Mouse (Mus musculus) large intestine, adult 2 months (tissue): ENCODE measurements around the gene 1700069L16Rik. TPM values are rescaled to one million over a fixed set of nuclear protein-coding genes. Genes with fewer than 3 reads are reported as not detected.

ENCODE experiments used
- DNase-seq: peaks from one replicate; pipeline ENCODE4 v3.0.0-alpha.2; 2012; ENCODE audit warnings: low read depth, low spot score
- WGBS: fragments of 180-500 bp; shearing (Covaris S2); methylation state at CpG from one replicate; pipeline ENCODE4 v1.1.7; 2018; 5-methylcytosine and 5-hydroxymethylcytosine counted together
- polyA plus RNA-seq: library from polyadenylated mRNA; depleted of rRNA; stranded (reverse); fragments of >200 nt; gene quantifications from 2 replicates; pipeline ENCODE4 v1.2.3, GENCODE M21; 2012

1700069L16Rik gene
- polyA plus RNA-seq, 1 experiment: not detected

DNA sequence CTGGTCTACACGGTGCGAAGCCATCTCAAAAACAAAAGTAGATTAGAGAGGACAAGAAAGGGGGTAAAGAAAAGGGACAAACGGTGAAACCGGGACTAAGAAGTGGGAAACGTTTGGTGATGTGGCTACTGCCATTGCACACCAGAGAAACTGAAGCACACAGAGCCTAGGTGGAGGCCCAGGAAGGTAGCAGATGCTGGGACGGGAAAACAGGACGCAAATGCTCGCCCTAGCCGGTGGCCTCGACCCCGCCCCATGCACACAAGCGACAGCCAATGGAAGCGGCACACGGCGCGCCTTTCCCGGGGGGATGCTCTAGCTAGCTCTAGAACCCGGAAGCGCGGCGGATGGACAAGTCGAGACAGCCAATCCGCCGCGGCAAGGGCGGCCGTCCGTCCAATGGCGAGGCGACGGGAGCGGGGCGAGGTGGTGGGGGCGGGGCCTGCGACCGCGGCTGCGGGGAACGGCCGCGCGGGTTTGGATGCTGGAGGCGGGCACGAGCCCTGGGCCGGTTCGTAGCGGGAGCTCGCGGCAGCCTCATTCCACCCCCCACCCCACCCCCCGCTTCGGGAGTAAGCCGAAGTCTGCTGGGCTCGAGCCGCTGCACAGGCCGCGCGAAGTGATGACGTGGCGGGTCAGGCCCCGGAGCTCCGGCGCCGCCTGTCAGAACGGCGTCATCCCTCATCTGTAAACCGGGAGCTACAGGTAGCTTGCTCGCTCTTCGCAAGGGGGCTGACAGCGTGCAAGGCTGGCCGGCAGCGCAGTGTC, 11.0 kb upstream of the 1700069L16Rik start, which contains the start of gene Ficd:
Gene Ficd (plus strand): TSS at position 459 of the 768 bp plus-strand sequence.
- WGBS: under 1% methylated on average over 71 of the region's 71 CpGs
- DNase-seq: peak; percentile 87

DNA sequence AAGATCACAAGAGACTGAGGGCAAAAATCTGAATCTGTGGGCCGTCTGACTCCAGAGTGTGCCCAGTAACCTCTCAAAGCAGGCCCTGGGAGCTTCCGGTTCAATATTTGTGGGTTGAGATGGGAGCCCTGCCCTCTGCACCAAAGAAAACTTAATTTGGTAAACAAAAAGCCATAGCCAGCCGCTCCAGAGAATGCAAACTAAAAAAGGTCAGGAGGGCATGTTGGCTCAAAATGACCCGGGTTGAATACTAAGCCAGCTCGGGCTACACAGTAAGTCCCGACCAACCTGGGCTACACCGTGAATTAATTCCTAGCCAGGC, 10.4 kb upstream of the 1700069L16Rik start:
- no peak for DNase-seq
- 15% methylated on average over 7 of the region's 7 CpGs for WGBS

DNA sequence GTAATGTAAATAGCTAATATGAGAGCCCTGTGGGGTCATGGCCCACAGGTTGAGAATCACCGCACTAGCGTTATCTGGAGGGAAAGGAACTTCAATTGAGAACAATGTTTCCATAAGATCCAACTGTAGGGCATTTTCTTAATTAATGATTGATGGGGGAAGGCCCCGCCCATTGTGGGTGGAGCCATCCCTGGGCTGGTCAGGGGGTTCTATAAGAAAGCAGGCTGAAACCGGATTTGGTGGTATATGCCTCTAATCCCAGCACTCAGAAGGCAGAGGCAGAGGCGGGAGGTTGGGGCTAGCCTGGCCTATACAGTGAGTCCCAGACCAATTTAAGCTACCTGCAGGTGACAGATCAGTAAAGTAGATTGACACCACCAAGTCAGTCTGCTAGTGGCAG, 9.8 kb upstream of the 1700069L16Rik start:
- 66% methylated on average over 5 of the region's 5 CpGs for WGBS
- DNase-seq: no peak

DNA sequence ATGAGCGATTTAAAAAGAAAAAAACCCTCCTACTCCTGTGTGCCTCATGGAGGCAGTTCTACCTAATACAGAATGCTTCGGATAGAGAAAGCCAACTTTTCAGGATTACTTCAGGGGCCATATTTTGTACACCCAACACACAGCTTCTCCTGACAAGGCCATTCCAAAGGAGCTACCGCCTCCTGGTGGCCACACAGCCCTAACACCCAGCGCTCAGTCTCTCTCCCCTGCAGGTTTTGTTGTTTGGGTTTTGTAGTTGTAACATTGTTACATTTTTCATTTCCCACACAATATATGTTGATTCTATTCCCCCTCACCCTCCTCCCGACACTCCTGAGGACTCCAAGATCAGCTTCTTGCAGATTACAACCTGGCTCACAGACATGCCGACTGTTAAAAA, 7.6 kb upstream of the 1700069L16Rik start:
- WGBS: 29% methylated on average over 6 of the region's 6 CpGs

DNA sequence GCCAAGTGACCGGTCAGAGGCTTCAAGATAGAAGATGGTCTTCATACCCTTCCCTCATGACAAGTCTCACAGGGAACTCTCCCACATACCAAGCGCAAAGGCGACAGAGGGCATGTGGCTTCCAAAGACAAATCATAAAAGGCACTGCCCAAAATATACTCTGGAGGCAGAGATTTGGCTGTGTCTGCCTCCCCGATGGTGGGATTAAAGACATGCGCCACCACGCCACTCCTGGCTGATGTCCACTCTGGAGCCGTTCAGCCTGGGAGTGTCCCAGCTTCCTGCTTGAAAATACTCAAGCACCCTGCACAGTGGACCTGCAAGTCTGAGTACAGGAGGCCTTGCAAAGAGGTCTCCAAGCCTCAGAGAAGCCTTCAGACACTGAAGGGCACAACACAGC, 6.6 kb upstream of the 1700069L16Rik start:
- DNase-seq: no peak
- WGBS: 75% methylated on average over 7 of the region's 7 CpGs

More for the DNA sequence above, 7.6 kb upstream of the 1700069L16Rik start:
- DNase-seq: no peak

DNA sequence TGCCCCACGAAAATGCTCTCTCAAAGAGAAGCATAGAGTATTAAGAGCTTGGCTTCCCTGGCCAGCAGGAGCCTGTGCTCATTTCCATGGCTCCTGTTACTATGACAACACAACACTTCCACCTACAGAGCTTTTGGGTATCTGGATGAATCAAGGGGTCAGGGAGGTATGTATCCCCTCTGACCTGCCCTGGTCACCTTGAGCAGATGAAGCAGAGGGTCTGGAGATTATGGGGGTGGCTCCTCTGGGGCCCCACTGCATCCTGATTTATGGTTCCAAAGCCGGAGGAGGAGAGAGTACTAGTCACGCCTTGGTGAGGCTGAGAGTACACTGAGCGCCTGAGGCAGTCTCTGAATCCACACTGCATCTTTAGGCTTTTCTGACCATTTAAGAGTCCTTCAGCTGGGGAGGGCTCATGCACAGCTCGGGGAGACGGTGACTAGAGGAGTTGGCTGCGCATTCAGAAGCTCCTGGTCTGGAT, 6.1 kb upstream of the 1700069L16Rik start:
- DNase-seq: no peak
- 59% methylated on average over 7 of the region's 7 CpGs for WGBS

DNA sequence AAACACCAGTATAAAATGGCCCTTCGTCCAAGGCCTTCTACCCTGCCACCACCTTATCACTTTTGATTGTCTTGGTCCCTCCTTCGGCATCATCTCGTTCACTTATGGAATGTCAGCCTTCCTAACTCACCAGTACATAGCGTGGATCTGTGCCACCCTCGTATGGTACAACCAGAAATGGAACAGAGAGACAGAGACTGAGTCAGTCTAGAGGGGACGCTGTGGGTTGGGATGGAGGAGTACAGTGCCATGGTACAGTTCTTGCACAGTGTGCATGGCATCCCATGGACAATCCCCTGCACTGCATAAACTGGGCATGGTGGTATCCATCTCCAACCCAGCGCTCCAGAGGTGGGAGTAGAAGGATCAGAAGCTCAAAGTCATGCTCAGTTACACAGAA, 4.1 kb upstream of the 1700069L16Rik start:
- 86% methylated on average over 7 of the region's 7 CpGs for WGBS
- no peak for DNase-seq

DNA sequence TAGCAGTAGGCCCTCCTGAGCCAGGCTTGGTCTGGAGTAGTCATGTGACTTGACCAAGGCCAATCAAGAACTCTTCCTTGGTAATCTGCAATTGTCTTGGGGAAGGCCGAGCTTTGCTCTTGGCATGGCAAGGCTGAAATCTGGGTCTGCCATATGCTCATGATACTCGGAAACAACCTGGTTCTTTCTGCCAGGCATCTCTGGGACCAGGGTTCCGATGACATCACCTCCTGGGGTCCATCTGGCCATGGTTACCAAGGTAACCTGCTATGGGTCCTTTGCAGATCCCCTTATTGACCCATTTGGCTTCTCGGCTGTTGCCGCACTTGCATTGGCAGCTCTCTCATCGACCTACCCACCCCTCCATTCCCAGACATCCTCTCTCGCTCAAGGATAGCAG, 3.4 kb upstream of the 1700069L16Rik start:
- 84% methylated on average over 7 of the region's 7 CpGs for WGBS
- DNase-seq: no peak

DNA sequence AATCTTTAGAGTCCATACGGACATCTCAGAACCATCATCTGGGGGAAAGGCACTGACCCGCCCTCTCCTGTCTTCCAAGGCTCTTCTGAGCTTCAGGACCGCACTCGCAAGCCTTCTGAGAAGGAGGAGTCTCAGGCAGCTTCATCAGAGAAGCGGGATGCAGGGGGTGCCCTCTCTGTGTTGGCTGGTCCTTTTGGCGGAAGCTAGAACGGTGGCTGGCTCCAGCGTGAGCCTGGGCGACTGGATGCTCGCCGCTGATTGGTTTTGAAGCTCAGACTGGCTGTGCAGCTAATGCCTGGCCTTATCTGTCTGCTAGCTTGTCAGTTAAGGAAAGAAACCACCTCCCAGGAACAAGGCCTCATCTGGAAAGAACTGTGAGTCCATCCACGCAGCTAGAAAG, 2.7 kb upstream of the 1700069L16Rik start:
- DNase-seq: no peak
- 55% methylated on average over 12 of the region's 12 CpGs for WGBS

DNA sequence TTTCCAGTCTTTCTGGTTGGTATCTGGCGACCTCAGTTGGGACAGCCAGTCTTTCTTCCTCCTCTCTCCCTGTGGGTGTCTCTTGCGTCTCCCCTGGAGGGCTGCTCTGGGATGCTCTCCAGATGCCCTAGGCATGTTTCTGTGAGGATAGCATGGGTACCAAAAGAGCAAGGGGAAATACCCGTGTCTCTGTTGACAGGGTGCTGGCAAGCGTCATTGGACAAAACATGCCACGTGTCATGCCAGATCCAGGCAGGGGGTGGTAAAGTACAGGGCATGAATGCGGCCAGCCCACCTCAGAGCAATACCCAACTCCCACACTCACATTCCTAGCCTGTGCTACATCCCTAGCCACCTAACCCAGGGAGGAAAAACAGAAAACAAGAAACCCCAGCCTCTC, 2.0 kb upstream of the 1700069L16Rik start:
- WGBS: 66% methylated on average over 6 of the region's 6 CpGs

DNA sequence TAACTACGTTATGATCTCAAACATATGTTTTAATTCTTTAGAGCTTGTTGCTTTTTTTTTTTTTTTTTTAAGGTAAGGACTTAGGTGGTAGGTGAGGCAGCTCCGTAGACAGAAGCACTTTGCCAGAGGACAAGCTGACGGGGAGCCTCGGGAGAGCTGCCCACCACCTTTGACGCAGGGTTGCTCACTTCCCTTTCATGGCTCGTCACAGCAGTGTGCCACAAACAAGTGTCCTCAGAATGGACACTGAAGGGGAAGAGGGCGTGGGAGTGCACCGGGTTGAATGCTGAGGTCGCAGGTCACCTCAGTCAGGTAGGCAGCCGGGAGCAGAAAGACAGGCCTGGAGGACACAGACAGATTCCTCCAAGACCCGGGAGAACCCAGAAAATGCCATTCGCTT, 845 bp upstream of the 1700069L16Rik start:
- WGBS: 61% methylated on average over 12 of the region's 12 CpGs
- DNase-seq: no peak

More for the DNA sequence above, 2.0 kb upstream of the 1700069L16Rik start:
- no peak for DNase-seq

DNA sequence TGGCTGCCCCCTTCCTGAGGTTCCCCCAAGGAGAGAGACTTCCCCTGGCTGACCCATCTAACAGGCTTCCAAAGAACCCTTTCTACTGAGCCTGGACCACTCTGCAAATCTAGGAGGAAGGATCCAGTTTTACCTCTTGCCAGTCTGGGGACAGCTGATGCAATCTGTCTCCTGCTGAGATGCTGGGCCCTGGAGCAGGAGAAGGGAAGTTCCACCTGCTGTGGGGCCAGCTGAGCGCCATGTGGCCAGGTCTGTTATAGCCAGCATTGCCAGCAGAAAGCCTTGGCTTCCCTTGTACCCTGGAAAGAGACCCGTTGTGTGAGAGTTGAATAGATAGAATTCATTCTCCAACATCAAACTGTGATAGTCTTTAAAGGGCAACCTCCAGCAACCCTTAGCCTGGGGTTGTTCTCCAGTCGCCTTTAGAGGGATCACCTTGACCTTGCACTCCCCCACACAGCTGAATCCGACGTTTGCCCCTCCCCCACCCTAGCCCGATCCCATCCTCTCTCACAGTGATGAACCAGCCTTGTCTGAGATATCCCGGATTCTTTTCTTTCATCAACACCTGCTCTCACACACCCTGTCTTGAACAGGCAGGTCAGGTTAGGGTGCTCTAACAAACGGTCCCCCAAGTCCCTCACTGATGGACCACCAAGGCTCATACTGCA, 870 bp downstream of the 1700069L16Rik start:
- WGBS: 34% methylated on average over 8 of the region's 8 CpGs
- DNase-seq: no peak

DNA sequence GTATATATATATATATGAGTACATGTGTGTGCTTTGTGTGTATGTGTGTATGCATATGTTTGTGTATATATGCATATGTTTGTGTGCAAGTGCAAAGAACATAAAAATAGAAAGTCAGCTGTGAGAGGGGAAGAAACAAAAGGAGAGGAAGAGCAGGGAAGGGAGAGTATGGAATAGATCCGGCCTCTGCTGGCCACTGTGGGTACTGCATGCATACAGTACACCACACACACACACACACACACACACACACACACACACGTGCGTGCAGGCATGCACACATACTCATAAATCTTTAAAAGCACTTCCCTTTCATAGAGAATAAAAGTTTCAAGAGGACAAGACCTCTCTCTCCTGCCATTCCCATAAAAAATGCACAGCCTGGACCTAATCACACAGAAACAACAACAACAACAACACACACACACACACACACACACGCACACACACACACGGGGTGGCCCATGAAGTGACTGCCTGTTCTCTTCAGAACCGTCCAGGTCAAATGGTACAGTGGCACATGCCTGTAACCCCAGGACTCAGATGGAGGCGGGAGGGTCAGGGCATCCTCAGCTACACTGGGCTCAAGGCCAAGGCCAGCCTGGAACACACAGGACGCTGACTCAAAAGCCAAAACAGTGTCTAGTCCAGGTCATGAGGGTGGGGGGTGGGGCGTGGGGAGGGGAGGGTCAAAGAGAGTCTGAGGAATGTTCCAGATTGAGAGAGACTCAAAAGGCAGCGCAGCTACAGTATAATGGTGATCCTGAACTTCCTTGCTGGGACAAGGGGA, 2.2 kb downstream of the 1700069L16Rik start:
- 83% methylated on average over 10 of the region's 10 CpGs for WGBS
- no peak for DNase-seq

DNA sequence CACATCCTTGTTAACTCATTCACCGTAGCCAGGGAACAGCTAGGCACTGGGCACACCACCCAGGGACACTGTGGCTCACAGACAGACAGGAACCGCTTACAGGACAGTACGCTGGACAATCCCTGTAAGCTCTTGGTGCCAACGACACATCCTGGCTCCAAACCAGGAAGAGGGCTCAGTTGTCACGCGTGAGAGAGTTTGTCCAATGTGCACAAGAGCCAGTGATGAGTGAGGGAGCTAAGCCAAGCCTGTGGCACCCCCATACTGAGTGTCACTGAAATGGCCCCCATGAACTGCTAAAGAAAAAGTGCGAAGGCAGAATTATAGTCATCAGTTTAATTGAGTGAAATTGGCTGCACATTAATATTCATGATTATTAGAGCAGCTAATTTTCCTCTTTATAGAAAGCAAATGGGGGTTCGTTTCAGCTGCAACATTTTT, 5.3 kb downstream of the 1700069L16Rik start:
- 77% methylated on average over 8 of the region's 8 CpGs for whole genome bisulfite sequencing
- no peak for DNase-seq

DNA sequence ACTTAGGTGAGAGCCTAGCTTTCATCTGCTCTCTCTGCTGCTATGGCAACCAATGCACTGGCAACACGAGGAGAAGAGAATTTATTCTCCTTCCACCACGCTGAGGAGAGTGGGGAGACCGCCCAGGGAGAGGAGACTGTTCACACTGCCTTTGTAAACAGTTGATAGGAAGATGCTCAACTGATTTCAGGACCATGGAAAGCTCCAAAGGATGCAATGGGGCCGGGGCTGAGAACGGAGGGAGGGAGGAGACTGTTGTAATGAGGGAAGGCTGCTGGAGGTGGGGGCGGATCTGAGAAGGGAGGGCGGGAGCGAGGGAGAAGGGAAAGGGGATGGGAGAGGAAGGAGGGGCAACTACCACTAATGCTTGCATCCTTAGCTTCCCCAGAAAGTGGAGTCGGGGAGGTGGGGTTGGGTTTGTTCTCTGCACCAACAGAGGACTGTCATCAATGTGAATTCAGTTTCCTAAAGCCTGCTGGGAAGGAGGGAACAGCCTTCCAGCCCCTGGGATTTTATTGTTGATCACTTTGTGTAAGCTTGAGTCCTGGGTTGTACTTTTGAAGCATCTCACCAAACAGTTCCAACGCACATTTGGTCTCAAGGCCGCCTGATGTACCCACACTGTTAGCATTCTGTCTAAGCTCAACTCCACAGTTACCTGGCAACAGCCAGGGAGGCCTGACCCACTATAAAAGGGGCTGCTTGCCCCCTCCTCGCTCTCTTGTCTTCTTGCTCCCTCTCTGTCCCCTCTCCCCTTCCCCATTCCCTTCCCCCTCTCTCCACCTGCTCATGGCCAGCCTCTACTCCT, 7.8 kb downstream of the 1700069L16Rik start:
- WGBS: 12% methylated on average over 10 of the region's 12 CpGs
- DNase-seq: no peak

DNA sequence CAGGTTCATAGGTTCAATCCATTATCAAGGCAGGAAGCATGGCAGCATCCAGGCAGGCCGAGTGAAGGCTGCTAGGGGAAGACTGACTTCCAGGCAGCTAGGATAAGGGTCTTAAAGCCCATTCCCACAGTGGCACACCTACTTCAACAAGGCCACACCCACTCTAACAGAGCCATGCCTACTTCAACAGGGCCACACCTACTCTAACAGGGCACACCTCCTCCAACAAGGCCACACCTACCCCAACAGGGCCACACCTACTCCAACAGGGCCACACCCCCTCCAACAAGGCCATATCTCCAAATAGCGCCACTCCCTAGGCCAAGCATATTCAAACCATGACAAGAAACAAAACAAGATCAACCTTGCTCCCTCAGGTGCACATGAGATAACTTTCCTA, 11.7 kb downstream of the 1700069L16Rik start:
- no peak for DNase-seq
- 62% methylated on average over 2 of the region's 2 CpGs for WGBS

DNA sequence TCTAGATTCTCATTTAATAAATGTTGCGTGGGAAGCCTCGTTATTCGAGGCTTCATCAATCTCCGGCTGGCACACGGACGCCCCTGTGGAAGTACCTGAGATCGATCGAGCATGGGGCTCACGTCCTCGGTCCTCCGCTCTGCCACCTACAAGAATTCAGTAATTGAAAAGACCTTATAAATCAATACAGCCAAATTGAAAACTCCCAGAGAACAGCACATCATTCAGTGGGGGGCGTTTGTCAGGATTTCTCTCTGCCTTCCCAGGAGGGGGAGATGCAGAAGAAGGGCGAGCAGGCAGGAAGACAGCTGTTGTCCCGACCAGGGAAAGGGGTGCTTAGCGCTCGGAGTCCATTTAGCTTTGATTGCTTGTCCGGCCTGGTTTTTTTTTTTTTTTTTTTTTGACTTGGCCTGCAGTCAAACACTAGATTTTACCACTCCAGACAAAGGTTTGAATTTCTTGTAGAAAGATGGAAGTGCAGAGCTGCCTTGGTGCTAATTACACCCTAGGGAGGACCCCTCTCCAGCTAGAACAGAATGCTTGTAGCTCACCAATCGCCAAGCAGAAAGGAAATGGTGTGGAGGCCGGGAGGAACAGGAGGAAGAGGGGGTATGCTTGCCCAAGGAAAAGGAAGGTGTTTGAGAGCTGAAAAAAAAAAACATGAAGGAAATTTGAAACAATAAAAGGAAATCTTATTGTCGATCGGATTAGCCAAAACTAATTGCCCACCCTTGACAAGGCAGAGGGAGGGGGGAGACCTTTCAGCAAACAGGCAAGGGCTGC, 20.6 kb downstream of the 1700069L16Rik start:
- no peak for DNase-seq
- 66% methylated on average over 21 of the region's 21 CpGs for WGBS

DNA sequence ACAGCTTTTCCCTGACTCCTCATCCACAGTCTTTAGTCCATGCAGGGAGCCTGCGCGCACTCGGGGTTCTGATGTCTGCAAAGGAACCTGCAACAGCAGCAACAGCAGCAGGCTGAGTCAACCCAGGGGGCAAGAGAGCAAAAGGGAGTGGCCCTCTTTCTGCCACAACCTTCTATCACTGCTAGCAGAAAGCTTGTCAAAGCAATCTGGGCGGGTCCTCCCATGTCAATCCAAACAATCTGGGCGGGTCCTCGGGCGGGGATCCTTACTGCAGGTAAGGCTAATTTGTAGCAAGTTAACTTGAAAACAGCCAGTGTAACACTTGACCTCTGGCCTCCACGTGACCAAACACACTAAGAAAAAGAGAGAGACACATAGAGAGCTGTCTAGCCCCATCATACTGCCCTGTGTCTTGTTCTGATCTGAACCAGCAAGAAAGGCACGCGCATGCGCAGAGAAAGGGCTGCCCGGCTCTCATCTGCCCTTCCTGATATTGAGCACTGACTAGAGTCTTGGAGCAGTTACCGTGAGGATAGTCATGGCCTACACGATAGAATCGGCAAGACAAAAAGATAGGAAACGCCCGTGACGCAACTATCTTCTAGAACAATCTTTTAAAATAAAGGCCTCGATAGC, 24.1 kb downstream of the 1700069L16Rik start:
- DNase-seq: peak; percentile 19
- 50% methylated on average over 19 of the region's 19 CpGs for WGBS
